Mouse (Mus musculus) lung, adult 2 months (tissue): Measurements from ENCODE around the gene Vmn2r18. TPM values are rescaled to one million over a fixed set of nuclear protein-coding genes. Genes with fewer than 3 reads are reported as not detected.

Experiments
- DNase-seq: peaks from one replicate; pipeline ENCODE4 v3.0.0; 2022
- H3K4me1 ChIP-seq: fragments of 200-500 bp; 2 replicates; pipeline ENCODE4 v1.6.1; 2011; ENCODE audit warnings: low read length; ENCODE audit not compliant: control insufficient read depth, insufficient read depth
- H3K4me3 ChIP-seq: fragments of 200-500 bp; replicated peaks from 2 replicates; pipeline ENCODE3; 2011; ENCODE audit warnings: low read depth, mild to moderate bottlenecking, control low read depth, low read length; ENCODE audit errors: extremely low read depth
- CTCF ChIP-seq: fragments of 200-500 bp; IDR thresholded peaks from 2 replicates; pipeline ENCODE4 v1.5.1; 2011; ENCODE audit warnings: mild to moderate bottlenecking, low read length, control low read depth; ENCODE audit not compliant: insufficient read depth
- POLR2A ChIP-seq: fragments of 200-500 bp; IDR thresholded peaks from 2 replicates; pipeline ENCODE4 v1.6.1; 2011; ENCODE audit warnings: low read depth, mild to moderate bottlenecking, control low read depth, low read length, borderline replicate concordance; ENCODE audit errors: extremely low read depth
- WGBS: fragments of 180-500 bp; shearing (Covaris S2); methylation state at CpG from one replicate; pipeline ENCODE4 v1.1.7; 2018; 5-methylcytosine and 5-hydroxymethylcytosine counted together
- polyA plus RNA-seq: library from polyadenylated mRNA; depleted of rRNA; stranded (reverse); fragments of >200 nt; gene quantifications from 2 replicates; pipeline ENCODE4 v1.2.3, GENCODE M21; 2012; rRNA removed

Vmn2r18 gene
- polyA plus RNA-seq, result not detected in 2 replicates

DNA sequence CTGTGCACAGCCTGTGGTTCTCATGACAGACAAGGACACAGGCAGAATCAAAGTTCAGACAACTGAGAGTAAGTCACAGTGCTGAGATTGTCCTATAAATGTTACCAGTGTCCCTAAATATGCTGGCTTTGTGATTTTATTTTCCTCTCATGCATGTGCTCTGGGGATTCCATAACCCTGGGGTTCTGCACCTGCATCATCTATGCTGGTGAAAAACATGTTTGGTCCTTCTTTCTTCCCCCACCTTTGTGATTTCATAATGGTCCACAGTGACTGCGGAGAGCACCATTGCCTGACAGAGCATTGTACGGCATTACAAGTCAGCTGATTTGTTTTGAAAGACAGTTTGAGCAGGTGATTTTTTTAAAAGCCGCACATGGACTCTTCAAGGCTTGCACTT, at the start of gene Vmn2r18:
Gene Vmn2r18, minus strand, starts transcription at position 101 of the 400 bp plus-strand sequence.
- DNase-seq, result no peak
- TF ChIP-seq POLR2A (no peak), CTCF (no peak)
- WGBS, result 88% methylated on average over 3 of the region's 3 CpGs
- Histone ChIP-seq H3K4me1 (no peaks in the 10 kb centered on the region), H3K4me3 (no peak within 1 kb of the TSS)

GRCm38 (mm10) chr5:151651411-151651784, 45.6 kb upstream of the Vmn2r18 start:
- Histone ChIP-seq H3K4me1 (no peaks in the 10 kb centered on the region; the same call in 1 of the 2 replicates), H3K4me3 (no peak overlapping the region)
- no peak for DNase-seq
- TF ChIP-seq CTCF, result no peak
- TF ChIP-seq POLR2A, result no peak
- WGBS, result 59% methylated on average over 3 of the region's 3 CpGs

DNA sequence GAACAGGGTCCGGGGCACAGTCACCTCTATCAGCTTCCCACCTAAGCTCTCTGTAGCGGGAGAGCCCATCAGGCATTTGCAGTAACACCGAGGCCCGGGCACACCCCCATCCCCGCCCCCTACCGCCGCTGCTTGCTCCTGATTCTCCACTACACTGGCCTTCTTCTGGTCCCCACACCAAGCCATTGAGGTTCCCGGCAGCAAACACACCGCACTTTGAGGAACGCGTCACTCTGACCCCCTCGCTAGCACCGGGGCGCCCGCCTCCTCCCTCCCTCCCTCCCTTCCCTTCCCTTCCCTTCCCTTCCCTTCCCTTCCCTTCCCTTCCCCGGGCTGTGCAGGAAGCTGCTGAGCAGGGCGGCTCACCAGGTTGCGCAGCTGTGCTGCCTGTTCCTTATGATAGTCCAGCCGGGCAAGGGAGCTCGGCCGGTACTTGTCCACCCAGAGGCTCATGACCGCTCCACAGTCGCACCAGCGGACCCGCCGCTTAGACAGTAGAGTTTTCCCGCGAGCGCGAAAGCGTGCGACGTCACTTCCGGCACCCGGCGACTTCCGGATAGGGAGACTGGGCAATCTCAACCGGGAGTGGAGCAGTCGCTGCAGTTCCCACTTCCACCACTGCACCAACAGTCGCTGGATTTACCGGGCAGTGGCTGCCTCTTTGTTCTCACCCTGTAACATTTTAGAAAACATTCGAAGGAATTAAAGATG, 45.0 kb upstream of the Vmn2r18 start, which contains the start of gene Rfc3:
Gene Rfc3, minus strand, starts transcription at position 543 of the 711 bp plus-strand sequence.
- TF ChIP-seq CTCF (peak; percentile 78), POLR2A (0 out of 2 replicates have a peak, but pooled peaks have one; percentile 7)
- DNase-seq, result peak; percentile 95
- H3K4me1 ChIP-seq, result no peaks in the 10 kb centered on the region; the same call in 1 of the 2 replicates
- WGBS, result 1% methylated on average over 40 of the region's 42 CpGs
- H3K4me3 ChIP-seq, result peak within 1 kb of the TSS; percentile 78

GRCm38 (mm10) chr5:151644845-151645244, 39.0 kb upstream of the Vmn2r18 start:
- TF ChIP-seq CTCF (peak; percentile 70), POLR2A (no peak)
- WGBS, result 90% methylated on average over 7 of the region's 7 CpGs
- DNase-seq, result no peak

DNA sequence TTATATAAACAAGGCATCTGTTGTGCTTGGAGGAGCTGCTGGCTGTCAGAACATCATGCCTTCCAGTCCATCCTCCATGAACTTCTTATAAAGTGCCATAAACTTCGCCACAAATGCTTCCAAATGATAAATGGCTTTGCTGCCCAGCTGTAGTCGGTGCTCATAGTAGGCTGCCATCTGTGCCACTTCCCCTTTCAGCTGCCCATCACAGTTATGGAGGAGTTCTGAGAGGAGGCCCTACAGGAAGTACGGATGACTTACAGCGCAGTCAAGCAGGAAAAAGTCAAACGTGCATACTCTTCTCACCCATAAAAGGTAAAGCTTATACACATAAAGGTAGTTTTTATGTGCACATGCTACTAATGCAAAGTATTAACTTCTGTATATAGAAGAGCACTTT, 37.0 kb upstream of the Vmn2r18 start:
- DNase-seq, result no peak
- Histone ChIP-seq H3K4me3 (no peak overlapping the region), H3K4me1 (no peaks in the 10 kb centered on the region)
- no peak for TF ChIP-seq CTCF
- TF ChIP-seq POLR2A, result no peak
- WGBS, result 78% methylated on average over 5 of the region's 5 CpGs

More at GRCm38 (mm10) chr5:151644845-151645244, 39.0 kb upstream of the Vmn2r18 start:
- Histone ChIP-seq H3K4me1 (no peaks in the 10 kb centered on the region), H3K4me3 (no peak overlapping the region)

- TF ChIP-seq POLR2A, result no peak
- TF ChIP-seq CTCF, result no peak
- H3K4me3 ChIP-seq, result no peak overlapping the region
- 100% methylated on average over 1 of the region's 1 CpGs for WGBS
- DNase-seq, result no peak
- no peaks in the 10 kb centered on the region for H3K4me1 ChIP-seq
Measured at GRCm38 (mm10) chr5:151642102-151642501, 36.3 kb upstream of the Vmn2r18 start.

GRCm38 (mm10) chr5:151601696-151602095, 4.1 kb downstream of the Vmn2r18 start:
- no peak for DNase-seq
- Histone ChIP-seq H3K4me1 (no peaks in the 10 kb centered on the region), H3K4me3 (no peak overlapping the region)
- 32% methylated on average over 1 of the region's 1 CpGs for WGBS
- no peak for TF ChIP-seq POLR2A

Other genes with a start within 250 kb of the Vmn2r18 start
- not detected in 2 replicates for gene Gm42906, start 177.9 kb downstream of the Vmn2r18 start, polyA plus RNA-seq
- 4.5 and 7.0 TPM in 2 replicates for gene Rfc3, start 45.2 kb upstream of the Vmn2r18 start, polyA plus RNA-seq